Mouse (Mus musculus) ES-E14 (cell line): ENCODE results near the gene Olfr24. TPM values are rescaled to one million over a fixed set of nuclear protein-coding genes. Genes with fewer than 3 reads are reported as not detected.

ENCODE experiments used
- DNase-seq: peaks from one replicate; pipeline ENCODE4 v3.0.0-alpha.2; 2013; ENCODE audit warnings: low read depth, low spot score
- H3K27ac ChIP-seq: 2 replicates; pipeline ENCODE4 v1.5.1; 2012; ENCODE audit warnings: low read depth, mild to moderate bottlenecking, low read length, moderate library complexity, mixed read lengths; ENCODE audit not compliant: poor library complexity, insufficient read depth, severe bottlenecking
- H3K36me3 ChIP-seq: 2 replicates; pipeline ENCODE4 v1.6.1; 2012; ENCODE audit warnings: mild to moderate bottlenecking, low read length, moderate library complexity, mixed read lengths; ENCODE audit not compliant: control insufficient read depth, poor library complexity, insufficient read depth, severe bottlenecking
- H3K4me1 ChIP-seq, 2 experiments: fragments of 150-350 bp in 1 of 2; sonication (generic) in 1 of 2; 2 replicates each; pipeline ENCODE4 v1.6.1; 2012; ENCODE audit warnings: low read length in 2 of 2, mild to moderate bottlenecking in 1 of 2, mixed read lengths in 1 of 2; ENCODE audit not compliant: control insufficient read depth in 2 of 2, insufficient read depth in 2 of 2, poor library complexity in 1 of 2
- H3K4me3 ChIP-seq, 2 experiments: fragments of 150-350 bp in 1 of 2; sonication (generic) in 1 of 2; 2 replicates each; pipeline ENCODE4 v1.5.1; 2012; ENCODE audit warnings: low read length in 2 of 2, low read depth in 1 of 2, mild to moderate bottlenecking in 1 of 2, mixed read lengths in 1 of 2; ENCODE audit not compliant: insufficient read depth in 1 of 2, poor library complexity in 1 of 2, severe bottlenecking in 1 of 2
- H3K9ac ChIP-seq: 2 replicates; pipeline ENCODE4 v1.6.1; 2012; ENCODE audit warnings: low read depth, mild to moderate bottlenecking, low read length, mixed read lengths; ENCODE audit not compliant: poor library complexity, insufficient read depth, severe bottlenecking
- H3K9me3 ChIP-seq: fragments of 150-350 bp; sonication (generic); 2 replicates; pipeline ENCODE4 v1.6.1; 2012; ENCODE audit warnings: low read depth, mild to moderate bottlenecking, low read length; ENCODE audit not compliant: control insufficient read depth, insufficient read depth
- CHD2 ChIP-seq: IDR thresholded peaks from 2 replicates; pipeline ENCODE4 v1.6.1; 2014; ENCODE audit warnings: mild to moderate bottlenecking, low read depth, low read length, inconsistent platforms
- HCFC1 ChIP-seq: IDR thresholded peaks from 2 replicates; pipeline ENCODE4 v1.6.1; 2012; ENCODE audit warnings: low read length, inconsistent platforms, borderline replicate concordance; ENCODE audit not compliant: insufficient read depth
- MAFK ChIP-seq: IDR thresholded peaks from 2 replicates; pipeline ENCODE4 v1.6.1; 2014; ENCODE audit warnings: mild to moderate bottlenecking, low read depth, low read length, inconsistent platforms; ENCODE audit not compliant: insufficient read depth
- ZC3H11A ChIP-seq: IDR thresholded peaks from 2 replicates; pipeline ENCODE4 v1.6.1; 2012; ENCODE audit warnings: low read depth, mild to moderate bottlenecking, inconsistent platforms, low read length, borderline replicate concordance
- ZNF384 ChIP-seq: IDR thresholded peaks from 2 replicates; pipeline ENCODE4 v1.6.1; 2012; ENCODE audit warnings: low read depth, low read length, inconsistent platforms
- in situ Hi-C, 2 experiments: fragments of 600-800 bp; cut with MboI; formaldehyde crosslinking; loops; one replicate each; pipeline ENCODE4 v1.15.1; 2025; ENCODE audit warnings: low sequenced_read_pairs in 2 of 2, inconsistent platforms in 1 of 2; ENCODE audit not compliant: unreplicated experiment in 2 of 2
- total RNA-seq: library from RNA; depleted of rRNA; stranded (reverse); fragments of 300-350 nt; gene quantifications from 2 replicates; pipeline ENCODE4 v1.2.3, GENCODE M21; 2012; rRNA removed

The Olfr24 gene
- 0.13 and 0.48 TPM in 2 replicates for total RNA-seq

- Histone ChIP-seq H3K4me1 (no peaks in the 10 kb centered on the region), H3K9ac (no peak within 1 kb of the TSS), H3K27ac (no peak within 1 kb of the TSS), H3K9me3 (no peaks in the 10 kb centered on the region), H3K36me3 (no peaks in the 10 kb centered on the region), H3K4me3 (no peak within 1 kb of the TSS)
- TF ChIP-seq ZC3H11A (no peak), CHD2 (no peak), MAFK (no peak), HCFC1 (no peak), ZNF384 (no peak)
- in situ Hi-C loops: no loop called here
- no peak for DNase-seq
Measured at GRCm38 (mm10) chr9:18763896-18764295, at the start of gene Olfr24. Gene Olfr24, minus strand, starts transcription at chr9:18763996.

GRCm38 (mm10) chr9:18785316-18785715, 21.5 kb upstream of the Olfr24 start:
- no peak overlapping the region for H3K27ac ChIP-seq
- DNase-seq: no peak
- no peak overlapping the region for H3K9ac ChIP-seq
- TF ChIP-seq CHD2: no peak
- TF ChIP-seq MAFK: no peak
- no peak for TF ChIP-seq HCFC1
- TF ChIP-seq ZNF384: no peak
- TF ChIP-seq ZC3H11A: no peak
- in situ Hi-C loops: no loop called here
- no peak overlapping the region for H3K4me3 ChIP-seq
- no peaks in the 10 kb centered on the region for H3K4me1 ChIP-seq
- no peaks in the 10 kb centered on the region for H3K36me3 ChIP-seq
- no peaks in the 10 kb centered on the region for H3K9me3 ChIP-seq

DNA sequence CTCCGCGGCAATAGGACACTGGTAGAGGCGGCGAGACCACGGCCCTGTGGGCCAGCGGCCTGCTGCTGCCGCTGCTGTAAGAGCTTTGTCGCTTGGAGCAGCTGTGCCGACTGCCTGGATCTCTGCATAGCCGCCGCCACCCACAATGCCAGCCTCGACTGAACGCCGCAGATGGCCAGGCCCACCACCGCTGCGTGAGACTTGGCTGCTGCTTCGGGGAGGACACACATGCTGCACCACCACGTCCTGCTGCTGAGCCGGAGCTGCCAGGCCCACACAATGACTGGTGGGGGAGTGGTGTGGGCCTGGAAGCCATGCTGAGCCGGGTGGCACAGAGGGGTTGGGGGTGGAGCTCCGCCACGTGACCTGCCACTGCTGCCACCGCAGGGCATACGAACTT, 15.7 kb upstream of the Olfr24 start:
- no peak for DNase-seq

GRCm38 (mm10) chr9:18778981-18779380, 15.2 kb upstream of the Olfr24 start:
- TF ChIP-seq HCFC1 (no peak), MAFK (no peak), ZNF384 (no peak), ZC3H11A (no peak)
- no peaks in the 10 kb centered on the region for H3K36me3 ChIP-seq
- no peak for DNase-seq
- H3K9me3 ChIP-seq: no peaks in the 10 kb centered on the region
- H3K4me3 ChIP-seq: peak overlapping the region; percentile 59 to 60; a peak in 3 of 4 replicates
- no peak overlapping the region for H3K9ac ChIP-seq
- in situ Hi-C loops: no loop called here
- H3K4me1 ChIP-seq: peaks cover 0 to 2% of the 10 kb centered on the region in 2 experiments; a peak in 1 of 4 replicates
- H3K27ac ChIP-seq: no peak overlapping the region

More for the DNA sequence above, 15.7 kb upstream of the Olfr24 start:
- H3K27ac ChIP-seq: no peak overlapping the region
- peak overlapping the region; percentile 59 to 60 for H3K4me3 ChIP-seq
- TF ChIP-seq CHD2 (no peak), ZNF384 (no peak), HCFC1 (no peak), ZC3H11A (no peak)
- H3K36me3 ChIP-seq: no peaks in the 10 kb centered on the region
- no peaks in the 10 kb centered on the region for H3K9me3 ChIP-seq
- peaks cover 0 to 2% of the 10 kb centered on the region in 2 experiments; a peak in 1 of 4 replicates for H3K4me1 ChIP-seq
- peak overlapping the region; percentile 51 for H3K9ac ChIP-seq
- in situ Hi-C loops: no loop called here

DNA sequence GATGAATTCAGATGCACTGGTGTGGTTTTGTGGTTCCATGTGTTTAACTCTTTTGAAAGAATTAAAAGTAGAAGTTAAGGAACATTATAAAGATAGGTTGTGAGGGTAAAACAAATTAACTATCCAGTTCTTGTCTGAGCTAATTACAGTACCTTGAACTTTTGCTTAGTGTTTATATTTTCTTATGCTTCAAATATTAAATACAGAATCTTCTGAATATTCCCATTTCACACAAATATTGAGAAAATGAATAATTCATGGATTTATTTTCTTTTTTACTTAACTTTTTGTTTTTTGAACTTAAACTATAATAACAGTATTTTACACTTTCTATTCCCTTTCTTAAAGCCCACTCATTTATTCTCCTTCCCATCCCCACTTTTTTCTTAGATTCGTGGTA, 8.2 kb downstream of the Olfr24 start:
- Histone ChIP-seq H3K4me3 (peak overlapping the region in 1 of 2 experiments; percentile 19; a peak in 1 of 4 replicates), H3K9ac (no peak overlapping the region), H3K9me3 (no peaks in the 10 kb centered on the region), H3K4me1 (peaks cover 0 to 2% of the 10 kb centered on the region in 2 experiments; a peak in 1 of 4 replicates), H3K36me3 (no peaks in the 10 kb centered on the region), H3K27ac (no peak overlapping the region)
- no peak for DNase-seq
- TF ChIP-seq CHD2: no peak
- TF ChIP-seq ZNF384: peak; percentile 92
- in situ Hi-C loops: no loop called here
